Mouse (Mus musculus) CH12.LX (cell line): ENCODE data around the gene Ric8b. TPM values are rescaled to one million over a fixed set of nuclear protein-coding genes. Genes with fewer than 3 reads are reported as not detected.

Experiments used
- DNase-seq: peaks from one replicate; pipeline ENCODE4 v3.0.0-alpha.2; 2013; ENCODE audit errors: extremely low read depth
- H3K27ac ChIP-seq: 2 replicates; pipeline ENCODE4 v1.5.1; 2012; ENCODE audit warnings: low read depth, mild to moderate bottlenecking, control low read depth, moderate library complexity; ENCODE audit not compliant: insufficient read depth
- H3K27me3 ChIP-seq: replicated peaks from 2 replicates; pipeline ENCODE3; 2012; ENCODE audit warnings: inconsistent platforms
- H3K36me3 ChIP-seq, 2 experiments: replicated peaks in 1 of 2; 2 replicates each; pipeline versions ENCODE3 to v1.6.1; 2012; ENCODE audit warnings: inconsistent platforms in 1 of 2, low read length in 1 of 2, mild to moderate bottlenecking in 1 of 2, mixed read lengths in 1 of 2, moderate library complexity in 1 of 2; ENCODE audit not compliant: control insufficient read depth in 1 of 2, insufficient read depth in 1 of 2
- H3K4me1 ChIP-seq, 2 experiments: 2 replicates each; pipeline ENCODE4 v1.6.1; 2012; ENCODE audit warnings: inconsistent platforms in 1 of 2, moderate library complexity in 1 of 2; ENCODE audit not compliant: insufficient read depth in 2 of 2, control insufficient read depth in 1 of 2
- H3K4me2 ChIP-seq: 2 replicates; pipeline ENCODE4 v1.6.1; 2012; ENCODE audit warnings: low read depth, mild to moderate bottlenecking, control low read depth; ENCODE audit not compliant: poor library complexity, insufficient read depth, severe bottlenecking
- H3K4me3 ChIP-seq, 3 experiments: fragments of 150-350 bp in 1 of 3; sonication (generic) in 1 of 3; replicated peaks in 1 of 3; 2 replicates each; pipeline versions ENCODE3 to v1.5.1; 2011 to 2012; ENCODE audit warnings: low read depth in 2 of 3, low read length in 2 of 3, mild to moderate bottlenecking in 2 of 3, moderate library complexity in 2 of 3, control low read depth in 1 of 3, improper control_type of control experiment in 1 of 3, inconsistent platforms in 1 of 3, mixed read lengths in 1 of 3; ENCODE audit not compliant: poor library complexity in 1 of 3
- H3K79me2 ChIP-seq: replicated peaks from 2 replicates; pipeline ENCODE4 v1.6.1; 2012; ENCODE audit warnings: mild to moderate bottlenecking, moderate library complexity; ENCODE audit not compliant: control insufficient read depth, poor library complexity, insufficient read depth, severe bottlenecking; ENCODE audit errors: extremely low read depth
- H3K9ac ChIP-seq: 2 replicates; pipeline ENCODE4 v1.6.1; 2012; ENCODE audit warnings: low read depth, mild to moderate bottlenecking, control low read depth, moderate library complexity; ENCODE audit not compliant: insufficient read depth
- H3K9me3 ChIP-seq: replicated peaks from 2 replicates; pipeline ENCODE3; 2012; ENCODE audit warnings: low read length, inconsistent platforms, mixed read lengths
- CHD1 ChIP-seq: IDR thresholded peaks from 2 replicates; pipeline ENCODE4 v1.6.1; 2012; ENCODE audit warnings: low read depth, low read length, improper control_type of control experiment, inconsistent platforms
- CHD2 ChIP-seq: IDR thresholded peaks from 2 replicates; pipeline ENCODE4 v1.6.1; 2011; ENCODE audit warnings: low read length, improper control_type of control experiment
- CTCF ChIP-seq, 2 experiments: IDR thresholded peaks in 1 of 2; conservative IDR thresholded peaks in 1 of 2; 2 replicates each; pipeline ENCODE4 v1.5.1; 2011 to 2012; ENCODE audit warnings: low read depth in 2 of 2, low read length in 2 of 2, improper control_type of control experiment in 1 of 2, inconsistent platforms in 1 of 2, mild to moderate bottlenecking in 1 of 2, moderate library complexity in 1 of 2
- E2F4 ChIP-seq: IDR thresholded peaks from 2 replicates; pipeline ENCODE4 v1.6.1; 2011; ENCODE audit warnings: low read depth, low read length, improper control_type of control experiment; ENCODE audit not compliant: insufficient replicate concordance
- ELF1 ChIP-seq: IDR thresholded peaks from 2 replicates; pipeline ENCODE4 v1.6.1; 2014; ENCODE audit warnings: low read depth, mild to moderate bottlenecking, inconsistent platforms, low read length, improper control_type of control experiment
- EP300 ChIP-seq: IDR thresholded peaks from 2 replicates; pipeline ENCODE4 v1.6.1; 2011; ENCODE audit warnings: low read length, improper control_type of control experiment
- ETS1 ChIP-seq: conservative IDR thresholded peaks from 2 replicates; pipeline ENCODE4 v1.6.1; 2012; ENCODE audit warnings: low read depth, mild to moderate bottlenecking, inconsistent platforms, low read length, improper control_type of control experiment, moderate library complexity
- GABPA ChIP-seq: IDR thresholded peaks from 2 replicates; pipeline ENCODE4 v1.6.1; 2012; ENCODE audit warnings: low read depth, low read length, improper control_type of control experiment, inconsistent platforms; ENCODE audit not compliant: insufficient replicate concordance
- IRF4 ChIP-seq: IDR thresholded peaks from 2 replicates; pipeline ENCODE4 v1.6.1; 2014; ENCODE audit warnings: low read depth, mild to moderate bottlenecking, inconsistent platforms, low read length, improper control_type of control experiment
- MEF2A ChIP-seq: IDR thresholded peaks from 2 replicates; pipeline ENCODE4 v1.6.1; 2014; ENCODE audit warnings: low read depth, mild to moderate bottlenecking, inconsistent platforms, low read length, improper control_type of control experiment, borderline replicate concordance
- MYC ChIP-seq: IDR thresholded peaks from 2 replicates; pipeline ENCODE4 v1.6.1; 2011; ENCODE audit warnings: low read depth, mild to moderate bottlenecking, improper control_type of control experiment, low read length
- PAX5 ChIP-seq: IDR thresholded peaks from 2 replicates; pipeline ENCODE4 v1.6.1; 2012; ENCODE audit warnings: low read length, inconsistent platforms, mixed read lengths
- SIN3A ChIP-seq: IDR thresholded peaks from 2 replicates; pipeline ENCODE4 v1.6.1; 2012; ENCODE audit warnings: low read length, improper control_type of control experiment, inconsistent platforms
- TBP ChIP-seq: conservative IDR thresholded peaks from 2 replicates; pipeline ENCODE4 v1.6.1; 2011; ENCODE audit warnings: low read depth, low read length, improper control_type of control experiment
- TCF12 ChIP-seq: IDR thresholded peaks from 2 replicates; pipeline ENCODE4 v1.6.1; 2014; ENCODE audit warnings: low read depth, mild to moderate bottlenecking, inconsistent platforms, low read length, improper control_type of control experiment
- UBTF ChIP-seq: IDR thresholded peaks from 2 replicates; pipeline ENCODE4 v1.6.1; 2012; ENCODE audit warnings: low read depth, mild to moderate bottlenecking, inconsistent platforms, low read length, improper control_type of control experiment, moderate library complexity
- USF1 ChIP-seq: IDR thresholded peaks from 2 replicates; pipeline ENCODE4 v1.6.1; 2014; ENCODE audit warnings: low read depth, mild to moderate bottlenecking, inconsistent platforms, low read length, improper control_type of control experiment
- ZC3H11A ChIP-seq: IDR thresholded peaks from 2 replicates; pipeline ENCODE4 v1.6.1; 2012; ENCODE audit warnings: low read depth, mild to moderate bottlenecking, inconsistent platforms, low read length, improper control_type of control experiment
- ZKSCAN1 ChIP-seq: IDR thresholded peaks from 2 replicates; pipeline ENCODE4 v1.6.1; 2012; ENCODE audit warnings: low read depth, inconsistent platforms, low read length, improper control_type of control experiment, borderline replicate concordance
- ZNF384 ChIP-seq: IDR thresholded peaks from 2 replicates; pipeline ENCODE4 v1.6.1; 2012; ENCODE audit warnings: low read depth, low read length, improper control_type of control experiment, inconsistent platforms
- dilution Hi-C: fragments of 300-500 bp; cut with MboI; formaldehyde crosslinking; loops from 2 replicates; pipeline ENCODE4 v1.14.3; 2020; ENCODE audit warnings: low sequenced_read_pairs; ENCODE audit not compliant: extremely low pct_unique_long_range_greater_than_20kb, extremely low pct_ligation_motif_present
- in situ Hi-C: fragments of 300-500 bp; cut with MboI; formaldehyde crosslinking; loops from 3 replicates; pipeline ENCODE4 v1.14.3; 2019; ENCODE audit warnings: low sequenced_read_pairs, low pct_ligation_motif_present, low pct_unique_long_range_greater_than_20kb, mixed read lengths
- polyA plus RNA-seq: library from polyadenylated mRNA; unstranded; fragments of >175 nt; gene quantifications from 2 replicates; pipeline ENCODE4 v1.2.1, GENCODE M21; 2012; ENCODE audit warnings: low read depth; ENCODE audit not compliant: insufficient read length
- total RNA-seq, 2 experiments: library from RNA; depleted of rRNA; stranded (reverse); fragments of 300-350 nt in 1 of 2; fragments of >200 nt in 1 of 2; gene quantifications; 2 replicates each; pipeline ENCODE4 v1.2.3; 2012 to 2014

Gene Ric8b
- total and polyA plus RNA-seq, 3 experiments, result 4.8 to 9.4 (median 6.3) TPM

DNA sequence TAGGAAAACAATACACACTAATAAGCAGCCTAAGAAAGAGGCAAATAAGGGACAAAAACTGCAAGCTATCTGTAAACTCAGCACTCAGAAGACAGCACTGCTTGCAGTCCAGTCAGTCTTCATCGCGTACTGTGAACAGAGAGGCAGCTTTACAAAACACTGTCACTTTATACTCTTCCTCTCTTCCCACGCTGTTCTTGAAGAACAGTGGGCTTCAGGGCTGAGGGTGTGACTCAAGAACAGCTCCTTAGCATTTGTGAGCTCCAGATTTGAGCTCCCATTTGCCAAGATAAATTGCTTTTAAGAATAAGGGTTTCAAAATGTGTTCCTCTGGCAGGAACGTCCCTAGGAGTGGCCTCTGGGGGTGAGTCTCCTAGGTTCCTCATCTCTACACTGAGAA lies 33.0 kb downstream of the Ric8b start:
- Histone ChIP-seq H3K36me3 (peaks cover 20 to 78% of the 10 kb centered on the region in 2 experiments), H3K27ac (no peak overlapping the region), H3K4me1 (peaks cover 0 to 4% of the 10 kb centered on the region in 2 experiments; a peak in 1 of 4 replicates), H3K4me3 (no peak overlapping the region), H3K9ac (no peak overlapping the region), H3K79me2 (no peaks in the 10 kb centered on the region), H3K27me3 (no peaks in the 10 kb centered on the region), H3K9me3 (no peaks in the 10 kb centered on the region)
- no peak for DNase-seq
- dilution Hi-C loops, result no loop called here
- in situ Hi-C loops, result no loop called here
- TF ChIP-seq ETS1, result no peak
- TF ChIP-seq USF1, result no peak
- TF ChIP-seq MYC, result no peak
- TF ChIP-seq ZKSCAN1, result no peak
- TF ChIP-seq PAX5, result no peak
- TF ChIP-seq CTCF (conservative IDR thresholded peaks at IDR 0.05 in 1 of 2, IDR thresholded peaks at IDR 0.05 in 1 of 2; ENCODE audit: low read depth in 2 of 2, low read length in 2 of 2), result no peak
- TF ChIP-seq SIN3A, result no peak
- no peak for TF ChIP-seq E2F4
- TF ChIP-seq IRF4, result no peak
- TF ChIP-seq ELF1, result no peak
- TF ChIP-seq CHD2, result no peak
- no peak for TF ChIP-seq UBTF
- TF ChIP-seq TCF12, result no peak
- TF ChIP-seq EP300, result no peak
- no peak for TF ChIP-seq ZNF384
- TF ChIP-seq, all 38 proteins: peak for 0
- H3K4me2 ChIP-seq, result no peak overlapping the region

- peaks cover 12 to 80% of the 10 kb centered on the region in 2 experiments for H3K36me3 ChIP-seq
- no peak for DNase-seq
- no peaks in the 10 kb centered on the region for H3K9me3 ChIP-seq
- in situ Hi-C loops, result no loop called here
- no peaks in the 10 kb centered on the region for H3K79me2 ChIP-seq
- no peak overlapping the region for H3K27ac ChIP-seq
- no peak overlapping the region for H3K9ac ChIP-seq
- H3K4me1 ChIP-seq, result peaks cover 0 to 7% of the 10 kb centered on the region in 2 experiments; a peak in 1 of 4 replicates
- TF ChIP-seq USF1 (no peak), MEF2A (no peak), CHD1 (no peak), MYC (no peak), ZC3H11A (no peak), GABPA (no peak), TBP (no peak)
- TF ChIP-seq, all 38 proteins: peak for 0
- H3K4me3 ChIP-seq, result no peak overlapping the region
- H3K4me2 ChIP-seq, result no peak overlapping the region
- H3K27me3 ChIP-seq, result no peaks in the 10 kb centered on the region
- dilution Hi-C loops, result no loop called here
Observed at GRCm38 (mm10) chr10:84954236-84954635, 36.8 kb downstream of the Ric8b start.
